Mouse (Mus musculus) ES-Bruce4 (cell line): ENCODE data around the gene Spi1. TPM values are rescaled to one million over a fixed set of nuclear protein-coding genes. Genes with fewer than 3 reads are reported as not detected.

Experiments
- H3K27ac ChIP-seq: 2 replicates; pipeline ENCODE4 v1.5.1; 2012; ENCODE audit warnings: low read length, inconsistent platforms; ENCODE audit not compliant: insufficient read depth
- H3K27me3 ChIP-seq: 2 replicates; pipeline ENCODE4 v1.6.1; 2012; ENCODE audit warnings: mild to moderate bottlenecking, low read length, inconsistent platforms; ENCODE audit not compliant: control insufficient read depth, poor library complexity, insufficient read depth, severe bottlenecking
- H3K36me3 ChIP-seq: 2 replicates; pipeline ENCODE4 v1.6.1; 2012; ENCODE audit warnings: inconsistent platforms, mild to moderate bottlenecking, low read length, moderate library complexity; ENCODE audit not compliant: control insufficient read depth, poor library complexity, insufficient read depth, severe bottlenecking
- H3K4me1 ChIP-seq: one replicate; pipeline ENCODE4 v1.8.1; 2011; ENCODE audit warnings: low read length; ENCODE audit not compliant: control insufficient read depth, insufficient read depth
- H3K4me3 ChIP-seq: 2 replicates; pipeline ENCODE4 v1.5.1; 2011; ENCODE audit warnings: low read depth, mild to moderate bottlenecking, low read length
- H3K9ac ChIP-seq: 2 replicates; pipeline ENCODE4 v1.6.1; 2012; ENCODE audit warnings: low read depth, mild to moderate bottlenecking, inconsistent platforms; ENCODE audit not compliant: poor library complexity, severe bottlenecking
- H3K9me3 ChIP-seq: replicated peaks from 2 replicates; pipeline ENCODE4 v1.6.1; 2012; ENCODE audit warnings: mild to moderate bottlenecking, low read length, inconsistent platforms; ENCODE audit not compliant: control insufficient read depth, poor library complexity, insufficient read depth, severe bottlenecking
- CTCF ChIP-seq: IDR thresholded peaks from one replicate; pipeline ENCODE4 v1.8.1; 2011; ENCODE audit warnings: low read depth, low read length
- EP300 ChIP-seq: IDR thresholded peaks from 2 replicates; pipeline ENCODE4 v1.6.1; 2011; ENCODE audit warnings: low read depth, low read length; ENCODE audit not compliant: insufficient read depth
- POLR2A ChIP-seq: IDR thresholded peaks from one replicate; pipeline ENCODE4 v1.8.1; 2011; ENCODE audit warnings: low read length; ENCODE audit not compliant: insufficient read depth
- polyA plus RNA-seq: library from polyadenylated mRNA; stranded (reverse); fragments of >200 nt; gene quantifications from 2 replicates; pipeline ENCODE4 v1.2.4, GENCODE M21; 2011; ENCODE audit warnings: low read depth; ENCODE audit not compliant: missing spikeins, insufficient read depth, insufficient read length

Gene Spi1
- polyA plus RNA-seq, 1 experiment: not detected

DNA sequence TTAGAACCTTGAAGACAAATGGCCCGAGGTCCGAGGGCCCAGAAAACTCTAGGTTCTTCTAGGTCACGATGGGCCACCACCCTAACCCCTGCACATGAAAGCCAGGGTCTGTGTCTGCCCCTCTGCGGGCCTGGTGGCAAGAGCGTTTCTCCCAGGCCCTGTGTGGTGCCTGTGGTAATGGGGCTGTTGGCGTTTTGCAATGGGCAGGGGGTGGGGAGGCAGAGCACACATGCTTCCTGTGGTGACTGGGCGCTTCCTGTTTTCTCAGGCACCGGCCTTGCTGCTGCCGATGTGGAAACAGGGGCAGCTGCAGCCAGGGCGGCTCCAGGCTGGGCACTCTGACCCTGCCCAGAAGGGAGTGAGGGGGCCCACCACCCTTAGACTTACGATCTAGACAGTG lies 654 bp downstream of the Spi1 start:
- Histone ChIP-seq H3K9me3 (no peaks in the 10 kb centered on the region), H3K4me1 (no peaks in the 10 kb centered on the region), H3K27me3 (no peaks in the 10 kb centered on the region), H3K4me3 (no peak overlapping the region), H3K27ac (no peak overlapping the region), H3K36me3 (no peaks in the 10 kb centered on the region), H3K9ac (no peak overlapping the region)
- TF ChIP-seq CTCF (no peak), POLR2A (no peak), EP300 (no peak)

DNA sequence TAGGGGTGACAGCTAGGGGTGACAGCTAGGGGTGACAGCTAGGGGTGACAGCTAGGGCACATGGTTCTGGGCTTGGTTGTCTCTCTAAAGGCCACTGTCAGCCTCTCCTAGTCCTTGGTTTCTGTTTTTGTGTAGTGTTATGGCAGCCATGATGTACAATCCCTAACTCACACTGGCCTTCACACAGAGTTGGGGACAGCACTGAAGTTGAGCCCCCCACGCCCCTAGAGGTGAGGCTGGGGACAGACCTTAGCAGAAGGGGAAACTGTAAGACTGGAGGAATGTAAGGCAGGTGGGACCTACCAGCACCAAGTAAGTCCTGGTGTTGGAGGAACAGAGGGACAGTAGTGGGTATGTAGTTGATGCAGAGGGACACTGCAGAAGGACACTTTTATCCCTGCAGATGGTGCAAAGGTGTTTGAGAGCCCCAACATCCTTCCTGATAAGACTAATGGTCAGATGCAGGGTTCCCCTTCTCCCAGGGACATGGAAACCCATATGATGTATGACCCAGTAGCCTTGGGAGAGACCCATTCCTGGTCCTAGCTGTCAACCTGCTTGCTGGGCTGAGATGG lies 1.3 kb downstream of the Spi1 start:
- Histone ChIP-seq H3K4me3 (no peak overlapping the region), H3K36me3 (no peaks in the 10 kb centered on the region), H3K27me3 (no peaks in the 10 kb centered on the region), H3K9ac (no peak overlapping the region), H3K9me3 (no peaks in the 10 kb centered on the region), H3K27ac (no peak overlapping the region), H3K4me1 (no peaks in the 10 kb centered on the region)
- TF ChIP-seq EP300 (no peak), CTCF (no peak), POLR2A (no peak)

DNA sequence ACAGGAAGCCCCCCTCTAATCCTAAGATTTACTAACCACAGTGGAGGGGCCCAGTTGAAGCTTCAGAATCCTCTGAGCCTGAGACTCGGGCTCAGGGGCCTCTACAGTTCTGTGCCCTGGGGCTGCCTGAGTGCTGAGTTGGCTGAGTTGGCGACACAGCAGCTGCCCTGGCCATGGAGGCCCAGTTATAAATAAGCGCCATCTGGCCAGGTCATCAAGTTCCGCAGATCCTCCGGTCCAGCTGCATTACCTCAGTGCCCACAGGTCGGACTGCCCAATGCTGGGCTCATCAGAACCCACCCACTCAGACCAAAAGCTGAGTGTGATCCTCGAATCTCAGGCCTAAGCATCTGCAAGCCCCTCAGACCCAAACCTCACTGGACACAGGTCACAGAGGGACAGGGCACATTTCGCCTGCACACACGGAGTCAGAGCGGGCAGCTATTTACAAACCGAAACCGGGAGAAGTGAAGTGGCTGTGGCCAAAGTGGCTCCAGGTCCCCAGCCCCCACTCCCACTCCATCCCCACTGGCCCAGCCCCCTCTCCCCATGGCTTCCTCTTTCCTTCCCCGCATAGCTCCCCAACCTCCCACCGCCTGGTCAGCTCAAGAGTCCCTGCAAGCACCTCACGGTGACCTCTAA lies 2.1 kb downstream of the Spi1 start:
- H3K27me3 ChIP-seq: no peaks in the 10 kb centered on the region
- no peak overlapping the region for H3K9ac ChIP-seq
- no peak for TF ChIP-seq POLR2A
- TF ChIP-seq EP300: no peak
- H3K27ac ChIP-seq: no peak overlapping the region
- H3K4me3 ChIP-seq: no peak overlapping the region
- no peaks in the 10 kb centered on the region for H3K36me3 ChIP-seq
- H3K4me1 ChIP-seq: no peaks in the 10 kb centered on the region
- no peaks in the 10 kb centered on the region for H3K9me3 ChIP-seq

GRCm38 (mm10) chr2:91085494-91086391 lies 3.6 kb downstream of the Spi1 start:
- no peak for TF ChIP-seq CTCF
- no peak for TF ChIP-seq POLR2A
- TF ChIP-seq EP300: no peak
- no peak overlapping the region for H3K9ac ChIP-seq
- no peaks in the 10 kb centered on the region for H3K27me3 ChIP-seq
- H3K4me1 ChIP-seq: no peaks in the 10 kb centered on the region
- H3K9me3 ChIP-seq: no peaks in the 10 kb centered on the region
- no peak overlapping the region for H3K27ac ChIP-seq
- H3K36me3 ChIP-seq: no peaks in the 10 kb centered on the region
- no peak overlapping the region for H3K4me3 ChIP-seq

DNA sequence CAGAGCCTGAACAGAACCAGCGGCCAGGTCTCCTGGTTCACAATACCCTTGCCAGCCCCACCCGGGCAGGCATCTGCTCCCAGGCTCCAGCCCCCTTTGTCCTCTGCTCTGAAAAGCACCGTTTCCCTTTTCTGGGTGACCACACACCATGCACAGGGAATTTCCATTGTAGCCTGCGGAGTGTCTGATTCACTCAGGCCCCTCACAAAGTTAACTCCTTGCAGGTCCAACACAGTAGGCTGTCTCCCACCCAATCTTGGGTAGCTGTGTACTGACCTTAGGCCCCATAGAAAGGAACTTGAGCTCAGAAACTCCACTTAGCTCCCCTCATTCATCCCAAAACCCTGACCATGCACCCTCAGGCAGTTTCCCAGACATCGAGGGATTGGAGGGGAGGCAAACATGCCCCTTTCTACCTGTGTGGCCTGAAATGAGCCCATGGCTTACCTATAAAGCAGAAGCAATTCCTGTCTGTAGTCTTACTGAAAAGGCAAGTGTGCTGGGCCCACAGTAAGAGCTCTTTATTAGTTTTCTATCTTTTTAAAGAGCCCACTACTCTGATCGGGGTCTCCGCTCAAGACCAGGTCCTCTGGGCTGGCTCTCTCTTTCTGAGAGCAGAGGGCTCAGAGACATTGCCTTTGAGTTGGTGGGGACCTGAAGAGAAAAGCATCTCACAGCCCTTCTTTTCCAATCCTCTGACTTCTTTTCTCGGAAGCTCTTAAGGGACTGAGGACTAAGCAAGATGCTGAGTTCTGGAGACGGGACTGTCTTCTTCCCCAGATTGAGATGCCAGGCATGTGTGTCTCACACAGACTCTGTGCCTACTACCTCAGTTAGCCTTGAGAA lies 4.4 kb downstream of the Spi1 start:
- TF ChIP-seq EP300: no peak
- no peak for TF ChIP-seq CTCF
- TF ChIP-seq POLR2A: no peak
- no peaks in the 10 kb centered on the region for H3K27me3 ChIP-seq
- H3K36me3 ChIP-seq: no peaks in the 10 kb centered on the region
- no peak overlapping the region for H3K27ac ChIP-seq
- H3K4me3 ChIP-seq: no peak overlapping the region
- H3K4me1 ChIP-seq: no peaks in the 10 kb centered on the region
- H3K9ac ChIP-seq: no peak overlapping the region
- H3K9me3 ChIP-seq: no peaks in the 10 kb centered on the region
